Mouse (Mus musculus): ENCODE measurements around the gene Adgrb2. TPM values are rescaled to one million over a fixed set of nuclear protein-coding genes. Genes with fewer than 3 reads are reported as not detected.

Gene Adgrb2
- polyA plus RNA-seq, 1 experiment from 2014 or later, result 2.6 TPM

- H3K27ac ChIP-seq (ENCODE audit: low read length), result no peak overlapping the region
- no peak overlapping the region for H3K4me2 ChIP-seq (replicated peaks; ENCODE audit: low read depth, low read length)
- no peak for ATAC-seq (ENCODE audit: insufficient number of reproducible peaks, insufficient read depth, low FRiP score, low read depth)
- H3K27me3 ChIP-seq (ENCODE audit: control insufficient read depth, insufficient read depth, low read length), result peaks cover 5% of the 10 kb centered on the region; the same call in 1 of the 2 replicates
- 63% methylated on average over 11 of the region's 11 CpGs for WGBS
- H3K4me1 ChIP-seq (ENCODE audit: control insufficient read depth, insufficient read depth, low read length), result peaks cover 19% of the 10 kb centered on the region
- H3K9me3 ChIP-seq (ENCODE audit: control insufficient read depth, low read depth, low read length), result no peaks in the 10 kb centered on the region
- no peaks in the 10 kb centered on the region for H3K36me3 ChIP-seq (ENCODE audit: control insufficient read depth, insufficient read depth, low read length)
- no peak overlapping the region for H3K9ac ChIP-seq (replicated peaks; ENCODE audit: low read depth, low read length)
- H3K4me3 ChIP-seq (ENCODE audit: low read depth, low read length), result no peak overlapping the region
Observed at GRCm38 (mm10) chr4:129981657-129982056, 3.0 kb upstream of the Adgrb2 start.

DNA sequence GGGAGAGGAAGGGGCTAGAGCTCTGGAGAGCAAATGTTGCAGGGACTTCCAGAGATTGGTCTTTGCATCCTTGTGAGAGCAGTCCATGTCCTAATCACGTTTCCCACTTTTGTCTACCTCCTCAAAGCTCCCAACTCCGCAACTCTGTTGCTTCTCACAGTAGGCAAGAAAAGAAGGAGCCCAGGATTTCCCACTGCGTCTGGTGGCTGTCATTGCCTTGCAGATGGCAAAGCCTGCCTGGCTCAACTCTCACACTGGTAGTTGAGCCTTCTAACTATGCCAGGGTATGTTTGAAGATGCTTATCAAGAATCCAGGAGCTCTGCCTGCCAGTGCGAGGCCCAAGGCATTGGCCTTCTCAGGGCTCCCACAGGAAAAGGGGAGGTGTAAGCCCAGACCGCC lies 1.6 kb upstream of the Adgrb2 start:
- Histone ChIP-seq H3K4me2 (replicated peaks; ENCODE audit: low read depth, low read length) (no peak overlapping the region), H3K27ac (ENCODE audit: low read length) (no peak overlapping the region)

DNA sequence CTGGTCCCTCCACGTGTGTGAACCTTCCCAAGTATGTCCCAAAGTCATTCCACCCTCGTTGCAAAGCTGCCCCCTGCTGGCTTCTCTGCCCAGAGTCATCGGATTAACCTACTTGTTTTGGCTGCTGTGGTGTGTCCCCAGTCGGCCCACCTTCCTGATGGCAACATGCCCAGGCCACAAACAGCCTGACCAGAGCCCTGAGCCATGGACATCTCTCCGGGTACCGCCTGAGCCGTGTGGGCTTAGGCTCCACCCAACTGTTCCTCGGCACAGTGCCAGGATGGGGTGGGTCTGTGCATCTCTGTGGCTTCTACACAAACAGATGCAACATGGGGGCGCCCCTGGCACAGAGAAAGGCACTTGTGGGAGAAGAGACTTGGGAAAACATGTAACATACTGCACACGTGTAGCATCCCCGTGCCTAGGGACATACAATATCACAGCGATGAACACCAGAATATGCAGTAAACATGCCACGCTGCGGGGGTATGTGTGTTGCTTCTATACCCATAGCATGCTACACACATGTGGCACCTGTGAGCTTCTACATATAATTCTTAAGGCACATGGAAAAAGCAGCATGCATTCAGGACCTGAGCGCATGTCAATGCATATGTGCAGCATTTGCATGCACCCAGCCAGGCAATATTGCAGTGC lies 778 bp upstream of the Adgrb2 start:
- H3K27me3 ChIP-seq (ENCODE audit: control insufficient read depth, insufficient read depth, low read length), result peaks cover 10% of the 10 kb centered on the region; the same call in 1 of the 2 replicates
- no peak overlapping the region for H3K9ac ChIP-seq (replicated peaks; ENCODE audit: low read depth, low read length)

More for the DNA sequence above, 1.6 kb upstream of the Adgrb2 start:
- H3K9ac ChIP-seq (replicated peaks; ENCODE audit: low read depth, low read length), result no peak overlapping the region
- peaks cover 10% of the 10 kb centered on the region; the same call in 1 of the 2 replicates for H3K27me3 ChIP-seq (ENCODE audit: control insufficient read depth, insufficient read depth, low read length)
- 19% methylated on average over 5 of the region's 5 CpGs for WGBS
- peaks cover 25% of the 10 kb centered on the region for H3K4me1 ChIP-seq (ENCODE audit: control insufficient read depth, insufficient read depth, low read length)
- H3K9me3 ChIP-seq (ENCODE audit: control insufficient read depth, low read depth, low read length), result no peaks in the 10 kb centered on the region
- ATAC-seq (ENCODE audit: insufficient number of reproducible peaks, insufficient read depth, low FRiP score, low read depth), result no peak
- no peaks in the 10 kb centered on the region for H3K36me3 ChIP-seq (ENCODE audit: control insufficient read depth, insufficient read depth, low read length)
- H3K4me3 ChIP-seq (ENCODE audit: low read depth, low read length), result no peak overlapping the region

GRCm38 (mm10) chr4:129985161-129985670 lies 546 bp downstream of the Adgrb2 start:
- no peak overlapping the region for H3K27ac ChIP-seq (ENCODE audit: low read length)
- H3K4me1 ChIP-seq (ENCODE audit: control insufficient read depth, insufficient read depth, low read length), result peaks cover 25% of the 10 kb centered on the region
- H3K27me3 ChIP-seq (ENCODE audit: control insufficient read depth, insufficient read depth, low read length), result peaks cover 10% of the 10 kb centered on the region; the same call in 1 of the 2 replicates

More for the DNA sequence above, 778 bp upstream of the Adgrb2 start:
- Histone ChIP-seq H3K4me1 (ENCODE audit: control insufficient read depth, insufficient read depth, low read length) (peaks cover 25% of the 10 kb centered on the region), H3K4me2 (replicated peaks; ENCODE audit: low read depth, low read length) (peak overlapping the region; percentile 97), H3K36me3 (ENCODE audit: control insufficient read depth, insufficient read depth, low read length) (no peaks in the 10 kb centered on the region), H3K9me3 (ENCODE audit: control insufficient read depth, low read depth, low read length) (no peaks in the 10 kb centered on the region), H3K4me3 (ENCODE audit: low read depth, low read length) (peak overlapping the region; percentile 63), H3K27ac (ENCODE audit: low read length) (no peak overlapping the region)
- ATAC-seq (ENCODE audit: insufficient number of reproducible peaks, insufficient read depth, low FRiP score, low read depth), result peak; percentile 15; the same call in 1 of the 2 replicates
- WGBS, result 4% methylated on average over 15 of the region's 15 CpGs

DNA sequence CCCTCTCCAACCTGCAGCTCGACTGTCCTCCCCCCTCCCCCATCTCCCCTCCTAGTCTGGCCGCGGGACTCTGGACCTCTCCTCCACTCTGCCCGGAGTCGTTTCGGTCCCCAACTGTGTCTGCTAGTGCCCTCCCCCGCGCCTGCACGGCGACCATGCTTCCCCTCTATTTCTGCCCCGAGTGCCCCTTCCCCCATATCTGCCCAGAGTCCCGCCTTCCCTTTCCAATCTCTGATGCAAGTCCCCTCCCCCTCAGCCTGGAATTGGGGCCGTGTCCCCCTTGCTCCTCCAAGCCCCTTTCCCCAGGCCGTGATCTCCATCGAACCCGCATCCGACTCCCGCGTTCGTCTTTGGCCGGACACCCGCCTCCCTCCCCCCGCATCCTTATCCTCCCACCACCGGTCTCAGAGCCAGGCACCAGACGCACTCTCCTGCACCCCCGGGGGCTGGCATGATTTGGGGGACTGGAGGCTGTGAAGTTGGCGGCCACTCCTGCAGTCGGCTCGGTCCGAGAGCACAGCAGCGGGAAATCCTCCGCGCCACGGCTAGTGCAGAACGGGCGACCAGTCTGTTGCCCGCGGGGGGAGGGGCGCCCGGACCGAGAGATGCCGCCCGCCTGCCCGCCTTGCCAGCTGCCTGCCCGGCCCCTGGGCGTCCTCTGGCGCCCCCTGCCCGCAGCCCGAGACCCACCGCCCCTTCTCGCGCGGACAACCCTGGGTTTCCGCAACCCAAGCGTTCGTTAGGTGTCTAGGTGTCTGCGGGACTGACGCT lies 1.2 kb downstream of the Adgrb2 start:
- ATAC-seq (ENCODE audit: insufficient number of reproducible peaks, insufficient read depth, low FRiP score, low read depth), result no peak
- Histone ChIP-seq H3K9me3 (ENCODE audit: control insufficient read depth, low read depth, low read length) (no peaks in the 10 kb centered on the region), H3K27me3 (ENCODE audit: control insufficient read depth, insufficient read depth, low read length) (peaks cover 10% of the 10 kb centered on the region; the same call in 1 of the 2 replicates), H3K9ac (replicated peaks; ENCODE audit: low read depth, low read length) (peak overlapping the region; percentile 45), H3K27ac (ENCODE audit: low read length) (no peak overlapping the region), H3K36me3 (ENCODE audit: control insufficient read depth, insufficient read depth, low read length) (no peaks in the 10 kb centered on the region), H3K4me3 (ENCODE audit: low read depth, low read length) (peak overlapping the region; percentile 63), H3K4me2 (replicated peaks; ENCODE audit: low read depth, low read length) (peak overlapping the region; percentile 97), H3K4me1 (ENCODE audit: control insufficient read depth, insufficient read depth, low read length) (peaks cover 25% of the 10 kb centered on the region)
- 1% methylated on average over 58 of the region's 58 CpGs for WGBS

More at GRCm38 (mm10) chr4:129985161-129985670, 546 bp downstream of the Adgrb2 start:
- WGBS, result under 1% methylated on average over 36 of the region's 48 CpGs
- H3K9me3 ChIP-seq (ENCODE audit: control insufficient read depth, low read depth, low read length), result no peaks in the 10 kb centered on the region
- peak overlapping the region; percentile 45 for H3K9ac ChIP-seq (replicated peaks; ENCODE audit: low read depth, low read length)
- H3K4me2 ChIP-seq (replicated peaks; ENCODE audit: low read depth, low read length), result peak overlapping the region; percentile 97
- no peak for ATAC-seq (ENCODE audit: insufficient number of reproducible peaks, insufficient read depth, low FRiP score, low read depth)
- peak overlapping the region; percentile 63 for H3K4me3 ChIP-seq (ENCODE audit: low read depth, low read length)
- H3K36me3 ChIP-seq (ENCODE audit: control insufficient read depth, insufficient read depth, low read length), result no peaks in the 10 kb centered on the region

- Histone ChIP-seq H3K9me3 (ENCODE audit: control insufficient read depth, low read depth, low read length) (no peaks in the 10 kb centered on the region), H3K27me3 (ENCODE audit: control insufficient read depth, insufficient read depth, low read length) (peaks cover 10% of the 10 kb centered on the region; the same call in 1 of the 2 replicates), H3K27ac (ENCODE audit: low read length) (no peak overlapping the region), H3K4me1 (ENCODE audit: control insufficient read depth, insufficient read depth, low read length) (peaks cover 25% of the 10 kb centered on the region), H3K4me3 (ENCODE audit: low read depth, low read length) (peak overlapping the region; percentile 44), H3K9ac (replicated peaks; ENCODE audit: low read depth, low read length) (peak overlapping the region; percentile 25; the same call in 1 of the 2 replicates), H3K4me2 (replicated peaks; ENCODE audit: low read depth, low read length) (peak overlapping the region; percentile 89), H3K36me3 (ENCODE audit: control insufficient read depth, insufficient read depth, low read length) (no peaks in the 10 kb centered on the region; the same call in 1 of the 2 replicates)
- WGBS, result 1% methylated on average over 48 of the region's 53 CpGs
- 0 out of 2 replicates have a peak, but pooled peaks have one; percentile 19 for ATAC-seq (ENCODE audit: insufficient number of reproducible peaks, insufficient read depth, low FRiP score, low read depth)
Observed at GRCm38 (mm10) chr4:129987825-129988504, 3.3 kb downstream of the Adgrb2 start.

- H3K36me3 ChIP-seq (ENCODE audit: control insufficient read depth, insufficient read depth, low read length), result no peaks in the 10 kb centered on the region; the same call in 1 of the 2 replicates
- H3K9me3 ChIP-seq (ENCODE audit: control insufficient read depth, low read depth, low read length), result no peaks in the 10 kb centered on the region
- peaks cover 10% of the 10 kb centered on the region; the same call in 1 of the 2 replicates for H3K27me3 ChIP-seq (ENCODE audit: control insufficient read depth, insufficient read depth, low read length)
- 74% methylated on average over 4 of the region's 4 CpGs for WGBS
- no peak overlapping the region for H3K4me2 ChIP-seq (replicated peaks; ENCODE audit: low read depth, low read length)
- H3K4me3 ChIP-seq (ENCODE audit: low read depth, low read length), result no peak overlapping the region
- ATAC-seq (ENCODE audit: insufficient number of reproducible peaks, insufficient read depth, low FRiP score, low read depth), result no peak
- H3K27ac ChIP-seq (ENCODE audit: low read length), result no peak overlapping the region
- no peak overlapping the region for H3K9ac ChIP-seq (replicated peaks; ENCODE audit: low read depth, low read length)
- peaks cover 12% of the 10 kb centered on the region for H3K4me1 ChIP-seq (ENCODE audit: control insufficient read depth, insufficient read depth, low read length)
Observed at GRCm38 (mm10) chr4:129989925-129990324, 5.3 kb downstream of the Adgrb2 start.

- 71% methylated on average over 16 of the region's 16 CpGs for WGBS
- no peak overlapping the region for H3K9ac ChIP-seq (replicated peaks; ENCODE audit: low read depth, low read length)
Observed at GRCm38 (mm10) chr4:129992720-129993119, 8.1 kb downstream of the Adgrb2 start.

More at GRCm38 (mm10) chr4:129992720-129993119, 8.1 kb downstream of the Adgrb2 start:
- H3K9me3 ChIP-seq (ENCODE audit: control insufficient read depth, low read depth, low read length), result no peaks in the 10 kb centered on the region
- H3K36me3 ChIP-seq (ENCODE audit: control insufficient read depth, insufficient read depth, low read length), result no peaks in the 10 kb centered on the region; the same call in 1 of the 2 replicates
- H3K4me2 ChIP-seq (replicated peaks; ENCODE audit: low read depth, low read length), result no peak overlapping the region
- no peaks in the 10 kb centered on the region for H3K4me1 ChIP-seq (ENCODE audit: control insufficient read depth, insufficient read depth, low read length)
- no peak overlapping the region for H3K4me3 ChIP-seq (ENCODE audit: low read depth, low read length)
- H3K27me3 ChIP-seq (ENCODE audit: control insufficient read depth, insufficient read depth, low read length), result 0 out of 2 replicates have a peak, but pooled peaks cover under 1% of the 10 kb centered on the region
- no peak overlapping the region for H3K27ac ChIP-seq (ENCODE audit: low read length)
- no peak for ATAC-seq (ENCODE audit: insufficient number of reproducible peaks, insufficient read depth, low FRiP score, low read depth)

Measured in stomach, embryonic 14.5 days (tissue).